Mouse (Mus musculus) limb, embryonic 11.5 days (tissue): ENCODE data around the gene Noxo1. TPM values are rescaled to one million over a fixed set of nuclear protein-coding genes. Genes with fewer than 3 reads are reported as not detected.

Experiments used
- ATAC-seq: fragments of 200-750 bp; cut with Nextera tagmentation; 2 replicates; pipeline ENCODE4 v1.8.0; 2017; ENCODE audit warnings: low read depth; ENCODE audit not compliant: insufficient number of reproducible peaks, low FRiP score, low TSS enrichment
- DNase-seq: peaks from one replicate; pipeline ENCODE4 v3.0.0-alpha.2; 2015; ENCODE audit warnings: low spot score
- H3K27ac ChIP-seq: fragments of 300-500 bp; sonication (generic); replicated peaks from 2 replicates; pipeline ENCODE4 v1.5.1; 2014; ENCODE audit warnings: low read depth, mild to moderate bottlenecking, low read length
- H3K27me3 ChIP-seq: fragments of 300-500 bp; sonication (generic); 2 replicates; pipeline ENCODE4 v1.6.1; 2014; ENCODE audit warnings: mild to moderate bottlenecking, low read length, mixed read lengths; ENCODE audit not compliant: control insufficient read depth, insufficient read depth
- H3K36me3 ChIP-seq: fragments of 300-500 bp; sonication (generic); 2 replicates; pipeline ENCODE4 v1.6.1; 2014; ENCODE audit warnings: mild to moderate bottlenecking, low read length, moderate library complexity, mixed read lengths; ENCODE audit not compliant: control insufficient read depth, insufficient read depth
- H3K4me1 ChIP-seq: fragments of 300-500 bp; sonication (generic); 2 replicates; pipeline ENCODE4 v1.6.1; 2014; ENCODE audit warnings: low read length, mixed read lengths; ENCODE audit not compliant: control insufficient read depth, insufficient read depth
- H3K4me2 ChIP-seq: fragments of 300-500 bp; sonication (generic); 2 replicates; pipeline ENCODE4 v1.6.1; 2014; ENCODE audit warnings: low read depth, mild to moderate bottlenecking, moderate library complexity; ENCODE audit not compliant: severe bottlenecking
- H3K4me3 ChIP-seq: fragments of 300-500 bp; sonication (generic); 2 replicates; pipeline ENCODE4 v1.5.1; 2014; ENCODE audit warnings: low read depth, low read length
- H3K9ac ChIP-seq: fragments of 300-500 bp; sonication (generic); 2 replicates; pipeline ENCODE4 v1.6.1; 2014; ENCODE audit warnings: mild to moderate bottlenecking, low read length
- H3K9me3 ChIP-seq: fragments of 300-500 bp; sonication (generic); 2 replicates; pipeline ENCODE4 v1.6.1; 2016; ENCODE audit warnings: low read length; ENCODE audit not compliant: control insufficient read depth
- WGBS: fragments of 180-500 bp; shearing (Covaris S2); extraction: QIAGEN DNeasy Blood & Tissue Kit; methylation state at CpG from one replicate; pipeline ENCODE4 v1.1.7; 2014; 5-methylcytosine and 5-hydroxymethylcytosine counted together
- polyA plus RNA-seq: library from polyadenylated mRNA; unstranded; fragments of >200 nt; fragmentation: Nextera tagmentation; extraction: Ambion mirVana; gene quantifications from 2 replicates; pipeline ENCODE4 v1.2.1, GENCODE M21; 2014

The Noxo1 gene
- 1.5 and 1.7 TPM in 2 replicates for polyA plus RNA-seq

- WGBS = under 1% methylated on average over 42 of the region's 76 CpGs
- Histone ChIP-seq H3K27me3 (no peaks in the 10 kb centered on the region), H3K9ac (peak within 1 kb of the TSS; percentile 79), H3K9me3 (no peaks in the 10 kb centered on the region), H3K4me1 (peaks cover 9% of the 10 kb centered on the region; the same call in 1 of the 2 replicates), H3K27ac (peak within 1 kb of the TSS; percentile 75), H3K36me3 (peaks cover 16% of the 10 kb centered on the region), H3K4me3 (peak within 1 kb of the TSS; percentile 88), H3K4me2 (peak within 1 kb of the TSS; percentile 87)
- ATAC-seq (peak; percentile 84), DNase-seq (peak; percentile 87)
Observed at GRCm38 (mm10) chr17:24696011-24696697, at the start of gene Noxo1, which contains the start of gene Gfer. Gene Noxo1 (plus strand): TSS chr17:24696234. Gene Gfer (minus strand): TSS chr17:24696156.

- no peak overlapping the region for H3K9ac ChIP-seq
- 89% methylated on average over 4 of the region's 4 CpGs for WGBS
- H3K27ac ChIP-seq = no peak overlapping the region
- DNase-seq (no peak), ATAC-seq (no peak)
- H3K36me3 ChIP-seq = peaks cover 6% of the 10 kb centered on the region; the same call in 1 of the 2 replicates
- H3K27me3 ChIP-seq = no peaks in the 10 kb centered on the region
- H3K4me2 ChIP-seq = no peak overlapping the region
- no peaks in the 10 kb centered on the region for H3K9me3 ChIP-seq
- peaks cover 26% of the 10 kb centered on the region for H3K4me1 ChIP-seq
- H3K4me3 ChIP-seq = no peak overlapping the region
Observed at GRCm38 (mm10) chr17:24646381-24646780, 49.7 kb upstream of the Noxo1 start.

- no peak overlapping the region for H3K4me2 ChIP-seq
- ATAC-seq (no peak), DNase-seq (no peak)
- H3K36me3 ChIP-seq = peaks cover 4% of the 10 kb centered on the region; the same call in 1 of the 2 replicates
- H3K4me1 ChIP-seq = peaks cover 26% of the 10 kb centered on the region
- H3K9me3 ChIP-seq = no peaks in the 10 kb centered on the region
- H3K27me3 ChIP-seq = no peaks in the 10 kb centered on the region
- no peak overlapping the region for H3K4me3 ChIP-seq
- WGBS = 80% methylated on average over 11 of the region's 11 CpGs
- H3K9ac ChIP-seq = no peak overlapping the region; the same call in 1 of the 2 replicates
- H3K27ac ChIP-seq = no peak overlapping the region
Observed at GRCm38 (mm10) chr17:24647493-24647892, 48.5 kb upstream of the Noxo1 start.

GRCm38 (mm10) chr17:24648731-24649377, 47.2 kb upstream of the Noxo1 start:
- Histone ChIP-seq H3K4me1 (peaks cover 23% of the 10 kb centered on the region), H3K4me2 (peak overlapping the region; percentile 99), H3K4me3 (peak overlapping the region; percentile 80), H3K9me3 (no peaks in the 10 kb centered on the region), H3K36me3 (0 out of 2 replicates have a peak, but pooled peaks cover 2% of the 10 kb centered on the region), H3K27ac (no peak overlapping the region), H3K9ac (no peak overlapping the region; the same call in 1 of the 2 replicates), H3K27me3 (no peaks in the 10 kb centered on the region)
- ATAC-seq (no peak), DNase-seq (no peak)
- 73% methylated on average over 10 of the region's 10 CpGs for WGBS

- ATAC-seq (peak; percentile 28; the same call in 1 of the 2 replicates), DNase-seq (no peak)
- H3K4me1 ChIP-seq = peaks cover 18% of the 10 kb centered on the region
- H3K4me3 ChIP-seq = peak overlapping the region; percentile 80
- H3K36me3 ChIP-seq = 0 out of 2 replicates have a peak, but pooled peaks cover 2% of the 10 kb centered on the region
- WGBS = under 1% methylated on average over 32 of the region's 35 CpGs
- peak overlapping the region; percentile 89 for H3K9ac ChIP-seq
- peak overlapping the region; percentile 56; the same call in 1 of the 2 replicates for H3K27ac ChIP-seq
- no peaks in the 10 kb centered on the region for H3K9me3 ChIP-seq
- peak overlapping the region; percentile 99 for H3K4me2 ChIP-seq
- no peaks in the 10 kb centered on the region for H3K27me3 ChIP-seq
Observed at GRCm38 (mm10) chr17:24649581-24650069, 46.4 kb upstream of the Noxo1 start.

- peak within 1 kb of the TSS; percentile 80 for H3K4me3 ChIP-seq
- peak within 1 kb of the TSS; percentile 56; the same call in 1 of the 2 replicates for H3K27ac ChIP-seq
- peak; percentile 60 for ATAC-seq
- WGBS = under 1% methylated on average over 41 of the region's 41 CpGs
- H3K4me2 ChIP-seq = peak within 1 kb of the TSS; percentile 99
- no peaks in the 10 kb centered on the region for H3K9me3 ChIP-seq
- peak; percentile 77 for DNase-seq
- peaks cover 15% of the 10 kb centered on the region for H3K4me1 ChIP-seq
- H3K27me3 ChIP-seq = no peaks in the 10 kb centered on the region
- peak within 1 kb of the TSS; percentile 89 for H3K9ac ChIP-seq
- 0 out of 2 replicates have a peak, but pooled peaks cover 2% of the 10 kb centered on the region for H3K36me3 ChIP-seq
Observed at GRCm38 (mm10) chr17:24650070-24650616, 45.9 kb upstream of the Noxo1 start, which contains the start of gene Slc9a3r2. Gene Slc9a3r2 (minus strand): TSS chr17:24650327.

- Histone ChIP-seq H3K36me3 (no peaks in the 10 kb centered on the region), H3K4me2 (peak overlapping the region; percentile 99; the same call in 1 of the 2 replicates), H3K4me3 (no peak overlapping the region), H3K27me3 (no peaks in the 10 kb centered on the region), H3K27ac (no peak overlapping the region), H3K4me1 (peaks cover 15% of the 10 kb centered on the region), H3K9ac (no peak overlapping the region), H3K9me3 (no peaks in the 10 kb centered on the region)
- DNase-seq (no peak), ATAC-seq (no peak)
- 78% methylated on average over 4 of the region's 4 CpGs for WGBS
Observed at GRCm38 (mm10) chr17:24650766-24651165, 45.3 kb upstream of the Noxo1 start.

- no peaks in the 10 kb centered on the region for H3K36me3 ChIP-seq
- 71% methylated on average over 3 of the region's 3 CpGs for WGBS
- no peak overlapping the region for H3K9ac ChIP-seq
- peaks cover under 1% of the 10 kb centered on the region; the same call in 1 of the 2 replicates for H3K27me3 ChIP-seq
- H3K9me3 ChIP-seq = no peaks in the 10 kb centered on the region
- no peak overlapping the region for H3K4me3 ChIP-seq
- peaks cover 15% of the 10 kb centered on the region for H3K4me1 ChIP-seq
- H3K4me2 ChIP-seq = no peak overlapping the region
- no peak overlapping the region for H3K27ac ChIP-seq
- ATAC-seq = no peak
- no peak for DNase-seq
Observed at GRCm38 (mm10) chr17:24651835-24652234, 44.2 kb upstream of the Noxo1 start.
